Mouse (Mus musculus) myocyte (in vitro differentiated cells): Measurements from ENCODE around the gene Best1.

Experiments
- CEBPB ChIP-seq: IDR thresholded peaks from 2 replicates; pipeline ENCODE4 v1.6.1; 2011; ENCODE audit warnings: mild to moderate bottlenecking, moderate library complexity; ENCODE audit not compliant: poor library complexity, insufficient read depth, severe bottlenecking
- E2F4 ChIP-seq: IDR thresholded peaks from one replicate; pipeline ENCODE4 v1.6.1; 2011; ENCODE audit warnings: mild to moderate bottlenecking, control low read depth, moderate library complexity; ENCODE audit not compliant: insufficient read depth
- MAX ChIP-seq: IDR thresholded peaks from one replicate; pipeline ENCODE4 v1.6.1; 2011; ENCODE audit warnings: low read depth, mild to moderate bottlenecking, control low read depth
- MYOD1 ChIP-seq, 3 experiments: IDR thresholded peaks; one replicate each; pipeline ENCODE4 v1.6.1; 2011; ENCODE audit warnings: control low read depth in 2 of 3, low read depth in 2 of 3, mild to moderate bottlenecking in 2 of 3, moderate library complexity in 1 of 3; ENCODE audit not compliant: insufficient read length in 2 of 3, control insufficient read depth in 1 of 3
- MYOG ChIP-seq, 3 experiments: IDR thresholded peaks; one replicate each; pipeline ENCODE4 v1.6.1; 2011; ENCODE audit warnings: control low read depth in 2 of 3, low read depth in 2 of 3, mild to moderate bottlenecking in 2 of 3; ENCODE audit not compliant: insufficient read length in 2 of 3, control insufficient read depth in 1 of 3, insufficient read depth in 1 of 3
- POLR2A ChIP-seq: IDR thresholded peaks from one replicate; pipeline ENCODE4 v1.6.1; 2011; ENCODE audit warnings: low read depth, mild to moderate bottlenecking, control low read depth, moderate library complexity; ENCODE audit not compliant: insufficient read length
- TCF12 ChIP-seq: IDR thresholded peaks from one replicate; pipeline ENCODE4 v1.6.1; 2011; ENCODE audit warnings: mild to moderate bottlenecking, control low read depth; ENCODE audit not compliant: poor library complexity, insufficient read depth, severe bottlenecking
- USF1 ChIP-seq: IDR thresholded peaks from one replicate; pipeline ENCODE4 v1.6.1; 2011; ENCODE audit warnings: low read depth, mild to moderate bottlenecking, control low read depth, moderate library complexity

DNA sequence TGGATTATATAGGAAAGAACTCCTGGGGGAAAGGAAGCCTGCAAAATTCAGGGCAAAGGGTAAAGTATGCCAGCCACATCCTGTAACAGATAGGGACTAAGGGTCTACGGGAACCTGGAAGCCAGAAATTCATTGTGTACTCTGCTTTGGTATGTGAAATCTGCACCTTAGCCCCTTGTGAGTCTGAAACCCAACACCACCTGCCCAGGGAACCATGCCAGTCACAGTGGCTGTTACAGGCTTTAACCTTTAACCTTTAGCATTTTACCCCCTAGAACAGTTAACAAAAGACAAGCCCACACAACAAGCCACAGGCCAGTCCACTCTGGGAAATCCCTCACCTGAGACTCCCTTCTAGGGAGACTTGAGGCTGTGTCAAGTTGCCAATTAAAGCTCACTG is 59.6 kb downstream of the Best1 start:
- TF ChIP-seq TCF12 (no peak), POLR2A (no peak), MAX (no peak), USF1 (no peak), E2F4 (no peak), MYOD1 (IDR thresholded peaks at IDR 0.05; ENCODE audit: control insufficient read depth in 1 of 3, insufficient read length in 2 of 3, low read depth in 2 of 3) (no peak), CEBPB (no peak), MYOG (IDR thresholded peaks at IDR 0.05; ENCODE audit: control insufficient read depth in 1 of 3, insufficient read depth in 1 of 3, insufficient read length in 2 of 3, low read depth in 2 of 3) (no peak)
